Mouse (Mus musculus): Measurements from ENCODE around the gene Ctnna3.

DNA sequence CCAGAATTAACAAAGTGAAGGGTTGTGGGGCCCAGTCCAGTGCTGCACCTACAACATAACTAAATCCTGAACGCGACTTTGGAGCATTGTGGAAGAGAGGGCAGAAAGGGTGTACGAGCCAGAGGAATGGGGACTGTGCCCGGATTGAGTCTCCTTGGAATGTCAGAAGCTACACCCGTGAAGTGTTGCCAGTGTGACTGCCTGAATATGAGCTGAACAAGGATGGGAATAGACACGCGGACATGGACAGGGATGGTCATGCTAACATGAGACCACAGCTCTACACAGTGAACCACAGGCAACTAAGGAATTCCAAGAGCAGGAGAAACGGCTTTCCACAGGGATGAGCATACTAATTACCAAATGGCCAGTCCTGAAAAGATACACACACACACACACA lies 2.2 kb downstream of the Ctnna3 start:
- TF ChIP-seq CTCF (IDR thresholded peaks at IDR 0.05; ENCODE audit: control insufficient read depth, insufficient read depth, insufficient read length) (no peak), CEBPB (IDR thresholded peaks at IDR 0.05; ENCODE audit: low read depth) (no peak), MYOD1 (IDR thresholded peaks at IDR 0.05; ENCODE audit: control insufficient read depth, insufficient read length, low read depth) (no peak), MYOG (IDR thresholded peaks at IDR 0.05; ENCODE audit: control insufficient read depth, extremely low read depth, insufficient read length) (no peak), FOSL1 (IDR thresholded peaks at IDR 0.05; ENCODE audit: insufficient read depth, low read length, poor library complexity, severe bottlenecking) (no peak), USF1 (IDR thresholded peaks at IDR 0.05; ENCODE audit: low read depth) (no peak)
